Mouse (Mus musculus) liver, embryonic 12.5 days (tissue): Measurements from ENCODE around the gene Tmtc4. TPM values are rescaled to one million over a fixed set of nuclear protein-coding genes. Genes with fewer than 3 reads are reported as not detected.

Experiments used
- ATAC-seq: fragments of 200-750 bp; cut with Nextera tagmentation; 2 replicates; pipeline ENCODE4 v1.8.0; 2017; ENCODE audit warnings: moderate number of reproducible peaks, mild to moderate bottlenecking, moderate library complexity
- H3K27ac ChIP-seq: fragments of 300-500 bp; sonication (generic); 2 replicates; pipeline ENCODE4 v1.5.1; 2016; ENCODE audit warnings: mild to moderate bottlenecking
- H3K27me3 ChIP-seq: fragments of 300-500 bp; sonication (generic); replicated peaks from 2 replicates; pipeline ENCODE4 v1.6.1; 2016; ENCODE audit warnings: mild to moderate bottlenecking, moderate library complexity
- H3K36me3 ChIP-seq: fragments of 300-500 bp; sonication (generic); 2 replicates; pipeline ENCODE4 v1.6.1; 2016; ENCODE audit warnings: mild to moderate bottlenecking, moderate library complexity
- H3K4me1 ChIP-seq: fragments of 300-500 bp; sonication (generic); 2 replicates; pipeline ENCODE4 v1.6.1; 2016
- H3K4me2 ChIP-seq: fragments of 300-500 bp; sonication (generic); 2 replicates; pipeline ENCODE4 v1.6.1; 2016; ENCODE audit warnings: mild to moderate bottlenecking, moderate library complexity
- H3K4me3 ChIP-seq: fragments of 300-500 bp; sonication (generic); 2 replicates; pipeline ENCODE4 v1.5.1; 2016; ENCODE audit warnings: mild to moderate bottlenecking, moderate library complexity
- H3K9ac ChIP-seq: fragments of 300-500 bp; sonication (generic); 2 replicates; pipeline ENCODE4 v1.6.1; 2016; ENCODE audit warnings: mild to moderate bottlenecking, moderate library complexity
- H3K9me3 ChIP-seq: fragments of 300-500 bp; sonication (generic); replicated peaks from 2 replicates; pipeline ENCODE4 v1.6.1; 2016; ENCODE audit warnings: mild to moderate bottlenecking, moderate library complexity
- WGBS: fragments of 180-500 bp; shearing (Covaris S2); methylation state at CpG from one replicate; pipeline ENCODE4 v1.1.7; 2016; ENCODE audit not compliant: insufficient replicate concordance; 5-methylcytosine and 5-hydroxymethylcytosine counted together
- polyA plus RNA-seq: library from polyadenylated mRNA; unstranded; fragments of >200 nt; fragmentation: Nextera tagmentation; extraction: Ambion mirVana; gene quantifications from 2 replicates; pipeline ENCODE4 v1.2.1, GENCODE M21; 2016

The Tmtc4 gene
- polyA plus RNA-seq, 1 experiment from 2014 or later: 3.8 TPM

GRCm38 (mm10) chr14:122957941-122958340 lies 25.9 kb downstream of the Tmtc4 start:
- H3K9me3 ChIP-seq: no peaks in the 10 kb centered on the region
- H3K4me2 ChIP-seq: no peak overlapping the region
- 85% methylated on average over 8 of the region's 8 CpGs for WGBS
- H3K27me3 ChIP-seq: no peaks in the 10 kb centered on the region
- H3K4me1 ChIP-seq: no peaks in the 10 kb centered on the region
- no peak for ATAC-seq
- no peak overlapping the region for H3K9ac ChIP-seq
- no peak overlapping the region for H3K4me3 ChIP-seq
- no peaks in the 10 kb centered on the region for H3K36me3 ChIP-seq
- H3K27ac ChIP-seq: no peak overlapping the region

- ATAC-seq: peak; percentile 44; the same call in 1 of the 2 replicates
- H3K27ac ChIP-seq: no peak overlapping the region
- no peak overlapping the region for H3K4me2 ChIP-seq
- H3K27me3 ChIP-seq: no peaks in the 10 kb centered on the region
- no peak overlapping the region for H3K9ac ChIP-seq
- no peak overlapping the region for H3K4me3 ChIP-seq
- H3K4me1 ChIP-seq: no peaks in the 10 kb centered on the region
- H3K9me3 ChIP-seq: no peaks in the 10 kb centered on the region
- H3K36me3 ChIP-seq: no peaks in the 10 kb centered on the region
- 12% methylated on average over 1 of the region's 1 CpGs for WGBS
Measured at GRCm38 (mm10) chr14:122953331-122953730, 30.5 kb downstream of the Tmtc4 start.

GRCm38 (mm10) chr14:122952556-122952955 lies 31.3 kb downstream of the Tmtc4 start:
- no peak overlapping the region for H3K4me2 ChIP-seq
- no peak overlapping the region for H3K27ac ChIP-seq
- H3K36me3 ChIP-seq: no peaks in the 10 kb centered on the region
- no peaks in the 10 kb centered on the region for H3K27me3 ChIP-seq
- no peaks in the 10 kb centered on the region for H3K9me3 ChIP-seq
- no peak for ATAC-seq
- no peak overlapping the region for H3K9ac ChIP-seq
- H3K4me1 ChIP-seq: no peaks in the 10 kb centered on the region
- no peak overlapping the region for H3K4me3 ChIP-seq
- 93% methylated on average over 1 of the region's 1 CpGs for WGBS

- WGBS: 55% methylated on average over 6 of the region's 6 CpGs
- H3K9me3 ChIP-seq: no peaks in the 10 kb centered on the region
- H3K4me2 ChIP-seq: no peak overlapping the region
- H3K4me3 ChIP-seq: no peak overlapping the region
- H3K27ac ChIP-seq: no peak overlapping the region
- no peaks in the 10 kb centered on the region for H3K27me3 ChIP-seq
- H3K4me1 ChIP-seq: no peaks in the 10 kb centered on the region
- no peak for ATAC-seq
- no peaks in the 10 kb centered on the region for H3K36me3 ChIP-seq
- no peak overlapping the region for H3K9ac ChIP-seq
Measured at GRCm38 (mm10) chr14:122951676-122952445, 32.0 kb downstream of the Tmtc4 start.

GRCm38 (mm10) chr14:122950915-122951314 lies 32.9 kb downstream of the Tmtc4 start:
- 74% methylated on average over 1 of the region's 1 CpGs for WGBS
- Histone ChIP-seq H3K27ac (no peak overlapping the region), H3K4me3 (no peak overlapping the region), H3K4me2 (no peak overlapping the region), H3K9me3 (no peaks in the 10 kb centered on the region), H3K9ac (no peak overlapping the region), H3K27me3 (no peaks in the 10 kb centered on the region), H3K36me3 (no peaks in the 10 kb centered on the region), H3K4me1 (no peaks in the 10 kb centered on the region)
- no peak for ATAC-seq

GRCm38 (mm10) chr14:122943475-122943853 lies 40.4 kb downstream of the Tmtc4 start:
- Histone ChIP-seq H3K9me3 (no peaks in the 10 kb centered on the region), H3K4me2 (no peak overlapping the region), H3K27me3 (no peaks in the 10 kb centered on the region), H3K9ac (no peak overlapping the region), H3K4me3 (no peak overlapping the region), H3K4me1 (no peaks in the 10 kb centered on the region), H3K27ac (no peak overlapping the region), H3K36me3 (peaks cover 7% of the 10 kb centered on the region; the same call in 1 of the 2 replicates)
- ATAC-seq: no peak
- 89% methylated on average over 3 of the region's 3 CpGs for WGBS

GRCm38 (mm10) chr14:122942757-122943474 lies 40.9 kb downstream of the Tmtc4 start:
- H3K27me3 ChIP-seq: no peaks in the 10 kb centered on the region
- no peaks in the 10 kb centered on the region for H3K9me3 ChIP-seq
- WGBS: 80% methylated on average over 4 of the region's 4 CpGs
- H3K4me3 ChIP-seq: no peak overlapping the region
- H3K9ac ChIP-seq: no peak overlapping the region
- H3K4me2 ChIP-seq: no peak overlapping the region
- no peak for ATAC-seq
- no peak overlapping the region for H3K27ac ChIP-seq
- H3K36me3 ChIP-seq: peaks cover 7% of the 10 kb centered on the region; the same call in 1 of the 2 replicates
- no peaks in the 10 kb centered on the region for H3K4me1 ChIP-seq

- no peak overlapping the region for H3K4me2 ChIP-seq
- H3K27me3 ChIP-seq: no peaks in the 10 kb centered on the region
- H3K4me3 ChIP-seq: no peak overlapping the region
- H3K36me3 ChIP-seq: peaks cover 1% of the 10 kb centered on the region; the same call in 1 of the 2 replicates
- no peak for ATAC-seq
- no peak overlapping the region for H3K27ac ChIP-seq
- no peak overlapping the region for H3K9ac ChIP-seq
- 62% methylated on average over 1 of the region's 1 CpGs for WGBS
- H3K4me1 ChIP-seq: no peaks in the 10 kb centered on the region
- no peaks in the 10 kb centered on the region for H3K9me3 ChIP-seq
Measured at GRCm38 (mm10) chr14:122936460-122936859, 47.4 kb downstream of the Tmtc4 start.

- H3K4me1 ChIP-seq: no peaks in the 10 kb centered on the region
- no peaks in the 10 kb centered on the region for H3K9me3 ChIP-seq
- ATAC-seq: no peak
- H3K27me3 ChIP-seq: no peaks in the 10 kb centered on the region
- H3K27ac ChIP-seq: no peak overlapping the region
- no peak overlapping the region for H3K4me2 ChIP-seq
- no peaks in the 10 kb centered on the region for H3K36me3 ChIP-seq
- 70% methylated on average over 5 of the region's 5 CpGs for WGBS
- no peak overlapping the region for H3K4me3 ChIP-seq
- H3K9ac ChIP-seq: no peak overlapping the region
Measured at GRCm38 (mm10) chr14:122920011-122920410, 63.8 kb downstream of the Tmtc4 start.

- Histone ChIP-seq H3K4me1 (no peaks in the 10 kb centered on the region; the same call in 1 of the 2 replicates), H3K4me2 (no peak overlapping the region), H3K4me3 (no peak overlapping the region), H3K27ac (no peak overlapping the region), H3K27me3 (no peaks in the 10 kb centered on the region; the same call in 1 of the 2 replicates), H3K9ac (no peak overlapping the region), H3K9me3 (no peaks in the 10 kb centered on the region), H3K36me3 (no peaks in the 10 kb centered on the region)
- 87% methylated on average over 1 of the region's 1 CpGs for WGBS
- ATAC-seq: no peak
Measured at GRCm38 (mm10) chr14:122917676-122918075, 66.2 kb downstream of the Tmtc4 start.

- Histone ChIP-seq H3K4me3 (peak within 1 kb of the TSS; percentile 74), H3K27me3 (no peaks in the 10 kb centered on the region; the same call in 1 of the 2 replicates), H3K9ac (peak within 1 kb of the TSS; percentile 73), H3K9me3 (no peaks in the 10 kb centered on the region), H3K36me3 (no peaks in the 10 kb centered on the region), H3K4me2 (peak within 1 kb of the TSS; percentile 89), H3K4me1 (peaks cover 7% of the 10 kb centered on the region; the same call in 1 of the 2 replicates), H3K27ac (peak within 1 kb of the TSS; percentile 63; the same call in 1 of the 2 replicates)
- ATAC-seq: no peak
- WGBS: 66% methylated on average over 6 of the region's 6 CpGs
Measured at GRCm38 (mm10) chr14:122913657-122914056, 70.2 kb downstream of the Tmtc4 start, which contains the start of gene Ggact. Gene Ggact (minus strand): TSS chr14:122913757.
